Mouse (Mus musculus) kidney, embryonic 14.5 days (tissue): ENCODE measurements at regions not wholly inside any gene's neighbourhood (a gene's known extent, or its start where the extent isn't known, plus 50 kb on each side); places are given as distances from the start of the nearest gene placed in this dataset.

Experiments
- ATAC-seq: fragments of 200-750 bp; cut with Nextera tagmentation; 2 replicates; pipeline ENCODE4 v1.8.0; 2017; ENCODE audit warnings: moderate number of reproducible peaks, mild to moderate bottlenecking, moderate TSS enrichment, moderate library complexity; ENCODE audit not compliant: low FRiP score, low TSS enrichment
- H3K27ac ChIP-seq: fragments of 300-500 bp; sonication (generic); 2 replicates; pipeline ENCODE4 v1.5.1; 2014; ENCODE audit warnings: low read depth, mild to moderate bottlenecking, low read length, moderate library complexity, mixed read lengths
- H3K27me3 ChIP-seq: fragments of 300-500 bp; sonication (generic); 2 replicates; pipeline ENCODE4 v1.6.1; 2014; ENCODE audit warnings: mild to moderate bottlenecking, low read length; ENCODE audit not compliant: control insufficient read depth, insufficient read depth
- H3K36me3 ChIP-seq: fragments of 300-500 bp; sonication (generic); 2 replicates; pipeline ENCODE4 v1.6.1; 2014; ENCODE audit warnings: low read length, mixed read lengths; ENCODE audit not compliant: control insufficient read depth, insufficient read depth
- H3K4me1 ChIP-seq: fragments of 300-500 bp; sonication (generic); 2 replicates; pipeline ENCODE4 v1.6.1; 2014; ENCODE audit warnings: low read length, mixed read lengths; ENCODE audit not compliant: control insufficient read depth, insufficient read depth
- H3K4me2 ChIP-seq: fragments of 300-500 bp; sonication (generic); replicated peaks from 2 replicates; pipeline ENCODE4 v1.6.1; 2014; ENCODE audit warnings: low read depth, mild to moderate bottlenecking, low read length
- H3K4me3 ChIP-seq: fragments of 300-500 bp; sonication (generic); 2 replicates; pipeline ENCODE4 v1.5.1; 2014; ENCODE audit warnings: mild to moderate bottlenecking, low read length
- H3K9ac ChIP-seq: fragments of 300-500 bp; sonication (generic); 2 replicates; pipeline ENCODE4 v1.6.1; 2014; ENCODE audit warnings: low read depth, mild to moderate bottlenecking, low read length, moderate library complexity
- H3K9me3 ChIP-seq: fragments of 300-500 bp; sonication (generic); 2 replicates; pipeline ENCODE4 v1.6.1; 2016; ENCODE audit warnings: low read length; ENCODE audit not compliant: control insufficient read depth
- WGBS: fragments of 180-500 bp; shearing (Covaris S2); extraction: QIAGEN DNeasy Blood & Tissue Kit; methylation state at CpG from one replicate; pipeline ENCODE4 v1.1.7; 2014; 5-methylcytosine and 5-hydroxymethylcytosine counted together

DNA sequence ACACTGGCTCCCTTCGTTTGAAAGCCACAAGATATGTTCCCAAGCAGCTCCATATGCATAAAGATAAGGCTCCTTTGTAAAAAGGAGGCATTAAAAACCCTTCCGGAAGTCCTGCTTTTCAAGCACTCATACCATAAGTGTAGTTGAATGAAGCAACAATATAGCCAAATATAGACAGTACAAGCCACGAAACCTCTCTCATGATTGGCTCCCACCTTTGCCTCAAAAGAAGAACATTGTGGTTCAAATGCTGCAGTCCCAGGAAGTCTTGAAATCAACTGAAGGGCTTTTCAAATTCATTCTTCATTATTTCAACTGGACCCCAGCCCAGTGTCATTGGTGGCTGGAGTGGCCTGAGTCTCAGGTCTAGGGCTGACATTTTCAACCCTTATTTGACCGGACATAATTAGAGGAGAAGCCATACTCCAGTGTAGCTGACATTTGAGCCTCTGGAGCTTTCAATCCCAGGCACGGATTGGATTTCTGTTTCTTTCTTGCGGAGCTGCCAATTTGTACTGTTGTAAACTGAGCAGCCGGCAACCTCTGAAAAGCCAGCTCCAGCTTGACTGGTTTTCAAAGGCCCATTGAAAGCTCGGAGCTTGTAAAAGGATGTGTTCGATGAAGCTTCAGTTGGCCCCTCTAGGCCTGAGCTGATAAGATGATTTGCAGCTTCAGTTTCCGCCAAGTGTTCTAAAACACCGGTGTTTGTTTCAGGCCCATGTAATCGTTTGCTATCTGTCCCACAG, 105.4 kb downstream of the Tmsb4x start:
- Histone ChIP-seq H3K4me3 (no peak overlapping the region), H3K4me1 (no peaks in the 10 kb centered on the region), H3K27me3 (peaks cover 3% of the 10 kb centered on the region; the same call in 1 of the 2 replicates), H3K4me2 (no peak overlapping the region), H3K27ac (peak overlapping the region; percentile 11; the same call in 1 of the 2 replicates), H3K36me3 (no peaks in the 10 kb centered on the region), H3K9me3 (no peaks in the 10 kb centered on the region), H3K9ac (no peak overlapping the region)
- ATAC-seq, result no peak
- WGBS, result 49% methylated on average over 12 of the region's 12 CpGs

DNA sequence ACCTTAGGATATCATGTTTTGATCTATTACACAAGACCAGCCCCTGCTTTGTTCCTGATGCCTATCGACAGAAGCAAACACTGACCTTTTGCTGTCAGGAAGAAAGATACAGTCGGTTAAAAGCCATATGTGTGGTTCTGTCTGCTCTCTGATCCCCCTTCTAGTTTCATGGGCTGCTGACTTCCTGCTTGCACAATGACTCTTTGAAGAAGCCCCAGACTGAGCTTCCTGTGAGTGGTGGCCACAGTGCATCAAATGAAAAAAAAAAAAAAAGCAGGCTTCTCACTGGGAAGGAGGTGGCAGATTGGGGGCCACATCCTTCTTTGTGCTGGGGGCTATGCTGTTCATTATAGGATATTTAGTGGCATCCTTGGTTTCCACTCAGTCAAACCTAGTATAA, 107.2 kb downstream of the Tmsb4x start:
- Histone ChIP-seq H3K4me2 (no peak overlapping the region), H3K27me3 (no peaks in the 10 kb centered on the region; the same call in 1 of the 2 replicates), H3K27ac (no peak overlapping the region), H3K9me3 (no peaks in the 10 kb centered on the region), H3K9ac (no peak overlapping the region), H3K36me3 (no peaks in the 10 kb centered on the region), H3K4me1 (no peaks in the 10 kb centered on the region), H3K4me3 (no peak overlapping the region)
- 48% methylated on average over 2 of the region's 2 CpGs for WGBS
- no peak for ATAC-seq

DNA sequence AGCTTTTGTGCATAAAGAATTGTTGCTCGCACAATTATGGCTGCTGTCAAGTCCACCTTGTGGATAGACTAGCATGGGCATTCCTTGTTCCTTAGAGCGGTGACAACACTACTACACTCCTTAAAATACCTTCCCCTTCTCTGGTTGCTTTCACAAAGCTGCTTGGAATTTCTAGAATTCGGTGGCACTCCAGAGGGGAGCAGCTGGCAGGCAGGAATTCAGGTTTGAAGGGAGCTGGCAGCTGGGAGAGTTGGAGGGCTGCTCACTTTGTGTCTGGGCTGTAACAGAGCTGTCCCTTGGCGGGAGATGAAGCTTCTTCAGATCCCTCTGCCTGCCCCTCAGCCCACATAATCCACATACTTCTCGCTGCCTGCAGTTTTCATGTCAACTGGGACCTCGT, 109.7 kb downstream of the Tmsb4x start:
- Histone ChIP-seq H3K27ac (no peak overlapping the region), H3K4me1 (no peaks in the 10 kb centered on the region), H3K9ac (no peak overlapping the region), H3K4me2 (no peak overlapping the region), H3K27me3 (no peaks in the 10 kb centered on the region), H3K36me3 (no peaks in the 10 kb centered on the region), H3K4me3 (no peak overlapping the region), H3K9me3 (no peaks in the 10 kb centered on the region)
- 59% methylated on average over 6 of the region's 6 CpGs for WGBS
- no peak for ATAC-seq

DNA sequence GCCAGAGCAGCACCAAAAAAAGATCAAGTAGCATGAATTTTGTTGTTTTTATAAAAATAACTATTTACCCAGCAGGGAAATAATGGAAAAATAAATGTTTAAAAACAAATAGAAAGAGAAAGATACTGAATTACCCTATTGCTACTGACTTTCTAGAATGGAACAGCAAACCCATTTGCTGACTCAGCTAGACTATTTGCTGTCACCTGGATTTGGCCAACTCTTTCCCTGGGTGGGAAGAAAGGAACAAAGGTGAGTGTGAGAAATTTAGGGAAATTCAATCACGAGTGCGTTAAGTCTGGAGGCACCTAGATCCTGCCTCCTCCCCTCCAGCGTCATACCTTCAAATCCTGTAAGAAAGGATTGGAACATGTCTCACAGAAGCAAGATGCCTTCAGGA, 110.2 kb downstream of the Tmsb4x start:
- no peaks in the 10 kb centered on the region for H3K4me1 ChIP-seq
- H3K4me3 ChIP-seq, result no peak overlapping the region
- no peaks in the 10 kb centered on the region for H3K9me3 ChIP-seq
- ATAC-seq, result no peak
- no peak overlapping the region for H3K4me2 ChIP-seq
- H3K9ac ChIP-seq, result no peak overlapping the region
- no peak overlapping the region for H3K27ac ChIP-seq
- H3K27me3 ChIP-seq, result no peaks in the 10 kb centered on the region
- H3K36me3 ChIP-seq, result no peaks in the 10 kb centered on the region
- 83% methylated on average over 3 of the region's 3 CpGs for WGBS

DNA sequence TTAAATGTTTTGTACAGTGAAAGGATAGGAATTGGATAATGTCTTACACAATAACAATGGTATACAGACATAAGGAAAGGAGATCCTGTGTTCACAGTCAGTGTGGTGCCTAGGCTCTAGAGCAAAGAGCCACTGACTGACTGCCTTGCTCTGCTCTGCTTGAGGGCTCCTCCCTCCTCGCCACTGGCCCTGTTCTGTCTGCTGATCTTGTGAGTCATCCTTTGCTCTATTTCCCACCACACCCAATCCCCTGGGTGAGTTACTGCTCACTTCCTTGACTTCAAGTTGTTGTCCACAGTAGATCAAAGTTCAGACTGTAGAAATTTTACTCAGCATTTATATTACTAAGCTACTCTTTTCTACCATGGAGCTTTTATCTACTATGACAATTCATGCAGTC, 117.3 kb downstream of the Tmsb4x start:
- no peaks in the 10 kb centered on the region for H3K36me3 ChIP-seq
- no peaks in the 10 kb centered on the region for H3K4me1 ChIP-seq
- no peak overlapping the region for H3K9ac ChIP-seq
- H3K9me3 ChIP-seq, result no peaks in the 10 kb centered on the region
- no peak overlapping the region for H3K4me2 ChIP-seq
- H3K4me3 ChIP-seq, result no peak overlapping the region
- ATAC-seq, result no peak
- H3K27me3 ChIP-seq, result no peaks in the 10 kb centered on the region; the same call in 1 of the 2 replicates
- 67% methylated on average over 1 of the region's 1 CpGs for WGBS
- no peak overlapping the region for H3K27ac ChIP-seq

DNA sequence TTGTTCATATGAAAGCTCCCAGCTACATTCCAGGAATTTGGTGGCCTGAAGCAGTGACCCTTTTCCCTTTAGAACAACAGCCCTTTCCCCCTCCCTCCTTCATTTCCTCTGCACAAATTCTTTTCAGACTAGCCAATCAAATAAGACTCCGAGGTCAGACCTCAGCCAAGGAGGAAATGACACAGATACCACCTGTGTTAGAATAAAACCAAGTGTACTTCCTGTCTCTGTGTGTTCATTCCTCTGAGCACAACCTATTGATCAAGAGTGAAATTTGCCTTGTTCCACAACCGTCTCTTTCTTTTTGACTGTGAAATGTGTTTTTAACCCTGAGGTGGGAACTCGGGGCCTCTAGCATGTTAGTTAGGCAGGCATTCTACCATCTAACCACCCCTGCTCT, 120.2 kb downstream of the Tmsb4x start:
- H3K4me2 ChIP-seq, result no peak overlapping the region
- no peak overlapping the region for H3K9ac ChIP-seq
- no peaks in the 10 kb centered on the region for H3K36me3 ChIP-seq
- no peaks in the 10 kb centered on the region; the same call in 1 of the 2 replicates for H3K27me3 ChIP-seq
- WGBS, result 44% methylated on average over 3 of the region's 3 CpGs
- no peaks in the 10 kb centered on the region for H3K9me3 ChIP-seq
- no peak overlapping the region for H3K27ac ChIP-seq
- no peak for ATAC-seq
- no peak overlapping the region for H3K4me3 ChIP-seq
- no peaks in the 10 kb centered on the region for H3K4me1 ChIP-seq

DNA sequence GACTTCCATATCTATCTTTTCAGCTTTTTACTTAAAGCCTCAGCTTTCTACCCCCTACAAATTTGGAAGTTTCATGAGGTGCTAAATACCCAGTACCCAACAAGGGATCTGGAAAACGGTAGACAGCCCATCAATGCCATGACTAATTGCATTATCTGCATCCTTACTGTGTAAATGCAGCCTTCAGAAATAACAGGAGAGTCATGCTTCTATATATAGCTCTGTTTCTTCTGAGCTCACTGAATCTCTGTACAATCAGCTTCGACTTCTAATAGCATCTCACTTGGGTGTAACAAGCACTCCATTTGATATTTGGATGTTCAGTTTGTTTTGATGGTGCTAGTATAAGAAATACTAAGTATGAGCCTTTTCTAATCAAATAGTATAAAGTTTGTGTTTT, 120.7 kb downstream of the Tmsb4x start:
- no peaks in the 10 kb centered on the region for H3K4me1 ChIP-seq
- WGBS, result 67% methylated on average over 2 of the region's 2 CpGs
- no peak overlapping the region for H3K4me2 ChIP-seq
- no peak overlapping the region for H3K27ac ChIP-seq
- H3K4me3 ChIP-seq, result no peak overlapping the region
- H3K27me3 ChIP-seq, result no peaks in the 10 kb centered on the region; the same call in 1 of the 2 replicates
- no peaks in the 10 kb centered on the region for H3K9me3 ChIP-seq
- no peak for ATAC-seq
- H3K9ac ChIP-seq, result no peak overlapping the region
- H3K36me3 ChIP-seq, result no peaks in the 10 kb centered on the region

DNA sequence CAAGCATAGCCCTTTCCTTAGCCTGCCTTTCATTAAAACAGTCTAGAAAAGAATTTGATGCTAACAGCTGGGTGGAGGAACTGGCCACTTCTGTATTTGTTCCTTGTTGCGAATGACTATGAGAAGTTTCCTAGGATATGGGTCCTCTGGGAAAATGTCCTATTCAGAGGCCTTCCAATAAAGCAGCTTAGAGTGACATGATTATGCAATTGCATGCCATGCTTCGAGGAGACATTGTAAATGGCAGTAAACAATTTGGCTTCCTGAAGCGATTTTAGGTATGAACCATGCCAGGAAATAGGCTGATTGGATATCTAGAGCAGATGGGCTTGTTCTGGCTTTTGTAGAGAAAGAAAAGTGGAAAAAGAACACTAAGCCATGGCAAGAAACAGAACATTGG, 128.3 kb downstream of the Tmsb4x start:
- no peaks in the 10 kb centered on the region for H3K9me3 ChIP-seq
- H3K4me1 ChIP-seq, result no peaks in the 10 kb centered on the region
- 82% methylated on average over 3 of the region's 3 CpGs for whole genome bisulfite sequencing
- H3K9ac ChIP-seq, result no peak overlapping the region
- H3K27me3 ChIP-seq, result no peaks in the 10 kb centered on the region; the same call in 1 of the 2 replicates
- H3K4me2 ChIP-seq, result no peak overlapping the region
- H3K4me3 ChIP-seq, result no peak overlapping the region
- H3K27ac ChIP-seq, result no peak overlapping the region
- no peak for ATAC-seq
- no peaks in the 10 kb centered on the region for H3K36me3 ChIP-seq

DNA sequence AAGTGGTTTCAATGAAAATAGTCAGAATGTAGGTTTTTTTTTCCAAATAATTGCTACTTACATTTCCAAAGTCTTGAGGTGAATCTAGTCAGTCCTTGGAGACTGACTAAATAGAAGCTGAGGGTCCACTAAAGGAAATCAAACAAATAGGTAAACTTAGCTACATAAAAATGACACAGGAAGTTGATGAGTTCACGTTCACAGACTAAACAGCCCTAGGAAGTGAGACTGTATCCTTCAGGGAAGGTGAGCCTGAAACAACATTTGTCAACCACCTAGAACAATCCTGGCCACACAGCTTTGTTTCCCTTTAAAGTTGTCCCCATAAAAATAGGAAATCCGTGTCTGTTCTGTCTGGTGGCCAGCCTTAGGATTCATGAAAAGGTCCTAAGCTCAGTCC, 140.0 kb downstream of the Tmsb4x start:
- no peak overlapping the region for H3K9ac ChIP-seq
- no peaks in the 10 kb centered on the region for H3K27me3 ChIP-seq
- no peaks in the 10 kb centered on the region for H3K36me3 ChIP-seq
- 52% methylated on average over 2 of the region's 2 CpGs for WGBS
- H3K9me3 ChIP-seq, result no peaks in the 10 kb centered on the region
- no peak overlapping the region for H3K4me2 ChIP-seq
- H3K4me1 ChIP-seq, result no peaks in the 10 kb centered on the region
- ATAC-seq, result no peak
- no peak overlapping the region for H3K27ac ChIP-seq
- H3K4me3 ChIP-seq, result no peak overlapping the region
